Mouse (Mus musculus) fibroblast of lung, adult 2 months (primary cell): ENCODE data around the gene Pik3c2g.
"Not testable (repeated sequence)": the region's sequence is repeated elsewhere in the genome, so short reads cannot be mapped to it uniquely, and the experiment has no call there.

Experiments
- DNase-seq: peaks from one replicate; pipeline ENCODE4 v3.0.0-alpha.2; 2011; ENCODE audit warnings: low read depth

Gene Pik3c2g

GRCm38 (mm10) chr6:139908997-139909669 lies 322.1 kb downstream of the Pik3c2g start:
- no peak for DNase-seq

- DNase-seq = no peak
Measured at GRCm38 (mm10) chr6:139928766-139929165, 341.7 kb downstream of the Pik3c2g start.

- no peak for DNase-seq
Measured at GRCm38 (mm10) chr6:139934861-139935260, 347.8 kb downstream of the Pik3c2g start.

GRCm38 (mm10) chr6:139937581-139937980 lies 350.6 kb downstream of the Pik3c2g start:
- not testable (repeated sequence) for DNase-seq

GRCm38 (mm10) chr6:139947106-139947879 lies 360.3 kb downstream of the Pik3c2g start:
- DNase-seq = no peak

GRCm38 (mm10) chr6:139953596-139953995 lies 366.6 kb downstream of the Pik3c2g start:
- no peak for DNase-seq

GRCm38 (mm10) chr6:139957531-139958241 lies 370.7 kb downstream of the Pik3c2g start:
- no peak for DNase-seq

- DNase-seq = no peak
Measured at GRCm38 (mm10) chr6:139963775-139964174, 376.8 kb downstream of the Pik3c2g start.

- no peak for DNase-seq
Measured at GRCm38 (mm10) chr6:139964895-139965294, 377.9 kb downstream of the Pik3c2g start.

- no peak for DNase-seq
Measured at GRCm38 (mm10) chr6:139966684-139967083, 379.7 kb downstream of the Pik3c2g start.

GRCm38 (mm10) chr6:139971608-139972298 lies 384.7 kb downstream of the Pik3c2g start:
- DNase-seq = no peak

- no peak for DNase-seq
Measured at GRCm38 (mm10) chr6:139974668-139975067, 387.6 kb downstream of the Pik3c2g start.

GRCm38 (mm10) chr6:139978114-139978513 lies 391.1 kb downstream of the Pik3c2g start:
- no peak for DNase-seq

GRCm38 (mm10) chr6:139981061-139981460 lies 394.0 kb downstream of the Pik3c2g start:
- no peak for DNase-seq

GRCm38 (mm10) chr6:139984069-139984468 lies 397.0 kb downstream of the Pik3c2g start:
- no peak for DNase-seq

- no peak for DNase-seq
Measured at GRCm38 (mm10) chr6:139986564-139986963, 399.5 kb downstream of the Pik3c2g start.

- DNase-seq = no peak
Measured at GRCm38 (mm10) chr6:139989075-139989474, 402.1 kb downstream of the Pik3c2g start.

GRCm38 (mm10) chr6:139989597-139989996 lies 402.6 kb downstream of the Pik3c2g start:
- DNase-seq = no peak

- no peak for DNase-seq
Measured at GRCm38 (mm10) chr6:140005181-140005580, 418.2 kb downstream of the Pik3c2g start.
